In genomic region chr12:75310766-75311165, GRCm38 (mm10) we compare ENCODE assay signal across 11 mouse cellular contexts. TPM values are rescaled to one million over a fixed set of nuclear protein-coding genes. Genes with fewer than 3 reads are reported as not detected.
DNase-seq lines count a peak whose midpoint lies in the region; ATAC-seq lines count a peak whose summit lies in the region.
"Had no signal": no experiment of that assay in that cellular context is flagged by ENCODE, and none has a peak within 500 bp of the region (broad histone marks: within the 10 kb centered on the region; RNA-seq: fewer than 3 reads in every experiment).

No protein-coding gene starts in this region.

- H3K36me3 ChIP-seq in intestine, embryonic 14.5 days (ENCODE audit: control insufficient read depth, insufficient read depth, low read length) = no peaks in the 10 kb centered on the region
- no peaks in the 10 kb centered on the region for H3K36me3 ChIP-seq in stomach, embryonic 16.5 days (ENCODE audit: control insufficient read depth, insufficient read depth, low read length)
- H3K36me3 ChIP-seq: G1E had no signal

- H3K4me3 ChIP-seq in intestine, embryonic 14.5 days (ENCODE audit: low read depth, low read length) = no peak overlapping the region
- H3K4me3 ChIP-seq in stomach, embryonic 16.5 days (replicated peaks; ENCODE audit: low read length) = peak overlapping the region; percentile 43

- H3K9ac ChIP-seq in intestine, embryonic 14.5 days (ENCODE audit: low read length) = no peak overlapping the region
- 0 out of 2 replicates have a peak overlapping the region, but pooled peaks have one; percentile 3 for H3K9ac ChIP-seq in stomach, embryonic 16.5 days (ENCODE audit: low read length)

- H3K27ac ChIP-seq in intestine, embryonic 14.5 days (ENCODE audit: low read depth) = no peak overlapping the region
- no peak overlapping the region for H3K27ac ChIP-seq in stomach, embryonic 16.5 days (ENCODE audit: low read length)

- H3K9me3 ChIP-seq in intestine, embryonic 14.5 days (ENCODE audit: control insufficient read depth, low read length) = no peaks in the 10 kb centered on the region
- H3K9me3 ChIP-seq in stomach, embryonic 16.5 days (replicated peaks; ENCODE audit: control insufficient read depth, low read length) = no peaks in the 10 kb centered on the region
- H3K9me3 ChIP-seq: G1E had no signal

- peak overlapping the region; percentile 78 for H3K4me2 ChIP-seq in intestine, embryonic 14.5 days (ENCODE audit: low read length)
- H3K4me2 ChIP-seq in stomach, embryonic 16.5 days (ENCODE audit: low read depth, low read length) = peak overlapping the region; percentile 74

- peak; percentile 10 to 21 for DNase-seq in lung, adult 18-20 months
- DNase-seq in lung, postnatal 36 days = no peak
- peak; percentile 71 to 74 for DNase-seq in heart, adult 18-20 months
- no peak for DNase-seq in intestine, embryonic 14.5 days (ENCODE audit: low spot score)
- DNase-seq in cerebellum, adult 9-11 months = no peak
- no peak for DNase-seq in frontal cortex, adult 2 months (ENCODE audit: extremely low spot score in 1 of 2, low spot score in 1 of 2)
- no peak for DNase-seq in cerebellum, adult 9-10 months
- DNase-seq: cerebellum, adult 11-12 months; thymus, postnatal 36 days had no signal

- H3K27me3 ChIP-seq in intestine, embryonic 14.5 days (replicated peaks; ENCODE audit: control insufficient read depth, insufficient read depth, low read length) = no peaks in the 10 kb centered on the region
- no peaks in the 10 kb centered on the region for H3K27me3 ChIP-seq in stomach, embryonic 16.5 days (ENCODE audit: control insufficient read depth, insufficient read depth, low read length)

- H3K4me1 ChIP-seq in intestine, embryonic 14.5 days (replicated peaks; ENCODE audit: control insufficient read depth, insufficient read depth, low read length) = no peaks in the 10 kb centered on the region
- no peaks in the 10 kb centered on the region; the same call in 1 of the 2 replicates for H3K4me1 ChIP-seq in stomach, embryonic 16.5 days (ENCODE audit: control insufficient read depth, insufficient read depth, low read length)

- no peak for ATAC-seq in intestine, embryonic 14.5 days (replicated peaks; ENCODE audit: low FRiP score, low TSS enrichment, low read depth)
- ATAC-seq in stomach, embryonic 16.5 days (ENCODE audit: insufficient read depth, low FRiP score) = no peak

- 85% methylated on average over 12 of the region's 12 CpGs for WGBS in intestine, embryonic 14.5 days
- 77% methylated on average over 12 of the region's 12 CpGs for WGBS in stomach, embryonic 16.5 days

RNA-seq across cellular contexts. Expression of gene Rhoj, which starts 2.6 kb away (rescaled TPM):
- total RNA-seq in heart, adult 18-20 months (2021) = 10 to 100 TPM; 32.4 to 35.7 TPM
- 39.5 and 44.2 TPM in 2 replicates for polyA plus RNA-seq in intestine, embryonic 14.5 days (2014; fragmentation: Nextera tagmentation; extraction: Ambion mirVana)
- polyA plus RNA-seq in stomach, embryonic 16.5 days (2015; fragmentation: Nextera tagmentation; extraction: Ambion mirVana) = 68.1 and 72.7 TPM in 2 replicates
- polyA plus RNA-seq in frontal cortex, adult 2 months (2012; rRNA removed) = 5.6 and 7.1 TPM in 2 replicates
- polyA plus RNA-seq: G1E had no signal

Comparison
In these comparisons a context has a peak if more than half of its experiments do, and no peak if none do; other contexts are left out.
1. DNase-seq: peak in lung, adult 18-20 months (2 of 2) and heart, adult 18-20 months (2 of 2); none in lung, postnatal 36 days (single experiment), intestine, embryonic 14.5 days (single experiment), cerebellum, adult 9-11 months (single experiment), frontal cortex, adult 2 months (0 of 2) and cerebellum, adult 9-10 months (single experiment).